Mouse (Mus musculus) thymus, postnatal 25 days (tissue): Measurements from ENCODE around the gene Batf2.
"Not testable (repeated sequence)": the region's sequence is repeated elsewhere in the genome, so short reads cannot be mapped to it uniquely, and the experiment has no call there.

ENCODE experiments used
- DNase-seq: peaks from one replicate; pipeline ENCODE4 v3.0.0; 2022

Gene Batf2

DNA sequence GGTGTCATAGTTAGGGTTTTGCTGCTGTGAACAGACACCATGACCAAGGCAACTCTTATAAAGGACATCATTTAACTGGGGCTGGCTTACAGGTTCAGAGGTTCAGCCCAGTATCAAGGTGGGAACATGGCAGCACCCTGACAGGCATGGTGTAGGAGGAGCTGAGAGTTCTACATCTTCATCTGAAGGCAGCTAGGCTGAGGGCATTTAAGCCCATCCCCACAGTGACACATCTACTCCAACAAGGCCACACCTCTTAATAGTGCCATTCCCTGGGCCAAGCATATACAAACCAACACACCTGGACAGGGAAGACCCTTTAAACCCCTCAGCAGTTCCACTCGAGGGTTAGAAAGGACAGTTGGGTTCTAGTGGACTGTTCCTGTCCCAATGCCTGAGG, 7.6 kb upstream of the Batf2 start:
- not testable (repeated sequence) for DNase-seq

DNA sequence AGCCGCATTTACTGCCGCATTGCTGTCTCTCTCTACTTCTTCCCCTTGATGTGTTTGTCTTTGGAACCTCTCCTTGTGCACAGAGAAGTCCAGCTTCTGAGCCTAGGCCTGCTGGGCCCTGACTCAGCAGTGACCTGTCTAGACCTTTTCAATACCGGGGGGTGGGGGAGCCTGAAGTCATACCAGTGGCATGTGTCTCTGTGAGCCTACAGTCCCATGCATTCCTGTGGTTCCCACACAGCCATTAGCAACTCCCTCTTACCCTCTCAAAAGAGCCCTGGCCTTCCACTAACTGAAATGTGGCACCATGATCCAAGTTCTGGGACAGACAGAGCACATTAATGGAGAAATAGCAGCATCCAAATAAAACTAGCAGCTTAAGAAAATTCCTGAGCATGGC, 4.4 kb upstream of the Batf2 start:
- DNase-seq, result no peak

DNA sequence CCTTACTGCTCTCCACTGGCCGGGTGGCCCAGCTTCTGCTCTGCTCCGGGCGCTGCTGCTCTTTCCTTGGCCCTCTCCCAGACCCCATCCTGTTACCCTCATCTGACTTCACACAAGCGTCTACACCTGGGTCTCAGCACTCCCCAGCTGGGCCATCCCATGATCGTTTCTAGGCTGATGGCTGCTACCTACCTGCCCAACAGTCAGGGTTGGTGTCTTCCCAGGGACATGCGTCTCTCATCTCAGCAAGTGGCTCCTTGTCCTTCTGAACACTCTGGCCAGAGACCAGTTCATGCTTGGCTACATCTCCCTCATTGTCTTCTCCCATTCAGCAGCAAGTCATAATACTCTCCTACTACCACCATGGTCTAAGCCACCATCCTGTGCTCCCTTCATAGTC, 1.1 kb upstream of the Batf2 start:
- no peak for DNase-seq

DNA sequence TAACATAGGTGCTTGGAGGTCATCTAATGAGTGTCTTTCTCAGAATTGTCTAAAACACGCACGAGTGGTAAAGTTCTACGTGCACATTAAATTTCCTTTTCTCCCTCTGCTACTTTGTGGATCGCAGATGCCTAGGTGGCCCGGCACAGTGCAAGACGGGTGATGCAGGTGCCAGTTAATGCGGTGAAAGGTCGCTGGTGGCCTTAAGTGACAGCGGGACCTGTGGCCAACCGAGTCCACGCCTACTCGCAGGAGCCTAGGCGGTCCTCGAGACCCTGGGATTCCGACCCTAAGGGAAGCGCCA, 457 bp upstream of the Batf2 start:
- DNase-seq, result no peak

DNA sequence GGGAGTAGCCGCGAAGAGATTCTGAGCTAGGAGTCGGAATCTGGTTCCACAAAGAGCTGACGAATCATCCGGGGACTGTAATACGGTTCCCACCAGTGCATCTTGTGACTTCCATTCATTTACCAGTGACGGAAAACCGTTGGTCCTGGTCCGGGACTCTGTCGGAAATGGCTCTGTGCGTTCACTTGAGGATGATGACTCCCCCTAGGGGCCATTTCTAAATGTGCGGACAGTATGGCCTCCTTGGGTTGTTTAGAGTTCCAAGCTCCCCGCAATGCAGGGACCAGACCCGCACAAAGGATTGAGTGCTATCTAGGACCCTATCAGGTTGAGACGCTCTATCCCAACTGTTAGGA, 589 bp downstream of the Batf2 start, which contains the start of gene Arl2:
Arl2 (minus strand) TSS at position 155 of the 356 bp plus-strand sequence.
- peak; percentile 82 for DNase-seq

DNA sequence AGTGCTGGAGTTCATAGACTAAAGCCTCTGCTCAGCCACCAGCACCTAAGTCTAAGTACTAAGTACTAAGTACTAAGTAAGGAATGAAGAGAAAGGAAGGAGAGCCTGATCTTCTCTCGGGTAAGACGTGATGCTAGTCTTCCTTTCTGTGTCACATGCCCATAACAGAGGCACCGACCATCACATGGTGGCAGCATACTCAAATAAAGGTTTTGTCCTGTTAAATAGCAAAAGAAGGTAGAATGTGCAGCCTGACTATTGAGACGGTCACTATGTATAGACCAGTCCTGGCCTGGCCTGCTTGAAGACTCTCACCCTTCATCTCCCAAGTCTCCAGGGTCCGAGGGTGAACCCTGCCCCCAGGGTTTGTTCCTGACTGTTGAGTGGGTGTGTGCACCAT, 4.1 kb downstream of the Batf2 start:
- no peak for DNase-seq

DNA sequence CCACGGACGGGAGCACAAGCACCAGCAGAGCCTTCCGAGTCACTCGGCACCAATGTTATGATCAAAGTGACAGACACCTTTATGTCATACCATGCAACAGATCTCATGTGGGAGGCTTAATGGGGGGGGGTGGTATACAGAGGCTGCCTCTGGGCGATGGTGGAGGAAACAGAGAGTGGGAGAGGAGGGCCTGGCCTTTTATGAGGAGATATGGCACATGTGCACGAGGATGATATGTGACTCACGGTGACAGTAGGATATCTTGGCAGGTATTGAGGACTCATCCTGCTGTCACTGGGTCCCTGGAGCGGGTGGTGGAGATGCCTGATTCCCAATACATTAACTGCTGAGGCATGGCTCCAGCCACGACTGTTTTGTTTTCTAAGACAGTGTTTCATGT, 14.4 kb downstream of the Batf2 start:
- no peak for DNase-seq

DNA sequence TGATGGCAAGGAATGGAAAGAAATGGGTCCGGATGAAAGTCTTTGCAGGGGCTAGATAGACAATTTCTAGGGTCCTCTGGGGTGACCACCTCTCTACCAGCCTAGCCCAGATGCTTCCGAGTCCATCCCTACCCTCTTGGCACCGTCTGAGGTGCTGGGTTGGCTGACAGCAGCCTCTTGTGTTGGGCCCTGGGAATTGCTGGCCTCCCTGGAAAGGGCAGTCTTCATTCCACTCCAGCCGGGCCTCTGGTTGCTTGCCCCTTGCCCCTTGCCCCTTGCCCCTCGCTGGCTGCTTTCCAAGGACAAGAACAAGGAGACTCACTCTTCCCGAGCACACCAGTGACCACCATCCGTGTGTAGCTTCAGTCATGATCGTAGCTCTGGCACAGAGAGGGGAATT, 15.6 kb downstream of the Batf2 start:
- no peak for DNase-seq

DNA sequence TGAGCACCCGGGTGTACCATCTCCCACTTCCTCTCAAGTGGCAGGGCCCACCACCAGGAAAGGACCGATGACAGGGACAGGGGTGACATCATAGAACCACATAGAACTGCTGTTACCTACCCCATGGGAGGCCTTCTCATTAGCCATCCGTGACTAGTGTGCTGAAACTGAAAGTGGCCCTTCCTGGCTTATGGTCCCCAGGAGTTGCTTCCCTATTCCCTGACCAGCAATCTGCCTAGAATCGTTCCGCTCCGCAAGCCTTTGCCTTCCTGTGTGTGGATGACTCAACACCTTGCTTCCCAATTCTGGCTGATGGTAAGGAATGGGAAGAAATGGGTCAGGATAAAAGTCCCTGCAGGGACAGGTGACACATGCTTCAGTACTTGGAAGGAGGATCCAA, 16.4 kb downstream of the Batf2 start:
- DNase-seq, result no peak

DNA sequence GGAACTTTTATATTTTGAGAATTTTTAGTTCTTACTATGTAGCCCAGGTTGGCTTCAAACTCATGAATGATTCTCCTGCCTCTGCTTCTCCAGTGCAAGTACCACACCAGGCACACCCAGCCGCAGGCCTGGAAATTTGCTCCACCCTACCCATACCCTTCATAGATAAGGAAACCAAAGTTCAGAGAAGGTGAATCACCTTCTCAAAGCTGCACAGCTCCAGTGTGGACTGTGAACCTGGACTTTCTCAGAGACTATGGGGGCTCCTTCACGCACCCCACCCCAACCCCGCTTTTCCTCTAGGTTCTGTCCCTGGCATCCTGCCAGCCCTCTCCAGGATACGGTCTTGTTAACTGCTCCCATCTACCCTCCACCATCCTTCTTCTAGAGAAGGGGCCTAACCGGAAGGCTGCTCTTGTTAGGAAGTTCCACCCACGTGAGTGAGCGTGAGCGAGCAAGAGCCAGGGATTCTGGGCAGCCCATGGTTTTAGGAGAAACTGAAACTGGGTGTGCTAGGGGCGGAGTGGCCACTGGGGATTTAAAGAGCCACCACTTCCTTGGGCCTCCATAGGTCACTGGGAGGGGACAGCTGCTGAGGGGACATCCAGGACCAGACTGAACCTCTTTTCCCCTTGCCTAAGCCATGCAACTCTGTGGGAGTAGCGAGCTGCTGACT, 23.2 kb downstream of the Batf2 start:
- DNase-seq, result no peak

DNA sequence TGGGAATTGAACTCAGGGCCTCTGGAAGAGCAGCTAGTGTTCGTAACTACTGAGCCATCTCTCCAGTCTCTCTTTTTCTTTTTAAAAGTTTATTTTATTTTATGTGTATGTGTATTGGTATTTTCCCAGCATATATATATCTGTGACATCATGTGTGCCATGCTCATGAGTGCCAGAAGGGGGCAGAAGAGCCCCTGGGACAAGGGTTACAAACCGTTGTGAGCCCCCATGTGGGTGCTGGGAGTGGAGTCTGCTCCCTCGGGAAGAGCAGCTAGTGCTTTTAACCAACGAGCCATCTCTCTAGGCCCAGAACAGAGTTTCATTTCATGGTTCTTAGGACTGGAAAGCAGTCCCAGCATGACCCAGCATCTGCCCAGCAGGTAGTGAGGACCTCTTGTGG, 26.0 kb downstream of the Batf2 start:
- DNase-seq, result no peak

DNA sequence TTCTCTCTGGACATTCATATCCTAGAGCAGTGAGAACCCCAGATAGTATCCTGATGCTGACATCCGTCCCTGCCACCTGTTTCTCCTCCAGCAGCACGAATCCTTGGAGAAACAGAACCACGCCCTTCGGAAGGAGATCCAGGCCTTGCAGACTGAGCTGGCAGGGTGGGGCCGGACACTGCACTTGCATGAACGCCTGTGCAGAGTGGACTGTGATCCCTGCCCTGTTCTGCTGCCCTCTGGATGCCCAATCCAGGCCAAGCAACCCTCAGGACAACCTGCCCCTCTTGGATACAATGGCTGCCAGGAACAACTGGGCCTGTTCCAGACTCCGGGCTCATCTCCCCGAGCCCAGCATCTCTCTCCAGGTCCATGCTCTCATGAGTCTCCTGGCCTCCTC, 30.4 kb downstream of the Batf2 start:
- no peak for DNase-seq

DNA sequence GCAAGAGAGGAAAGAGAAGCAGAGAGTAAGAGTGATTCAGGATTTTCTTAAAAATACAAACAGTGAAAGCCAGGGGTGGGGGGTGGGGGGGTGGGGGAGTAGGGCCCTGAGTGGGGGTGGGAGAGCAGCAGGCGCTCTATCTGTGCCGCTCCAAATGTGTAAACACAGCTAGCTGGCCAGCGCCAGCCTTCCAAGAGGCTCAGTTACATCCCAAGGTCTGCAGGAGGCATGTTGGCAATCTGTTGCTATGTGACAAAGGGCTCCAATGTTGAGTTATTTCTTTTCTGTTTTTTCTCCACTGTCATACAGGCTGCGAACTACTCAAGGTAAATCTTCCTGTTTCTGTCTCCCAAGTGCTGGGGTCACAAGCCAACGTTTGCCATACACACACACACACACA, 34.0 kb downstream of the Batf2 start:
- DNase-seq, result no peak

DNA sequence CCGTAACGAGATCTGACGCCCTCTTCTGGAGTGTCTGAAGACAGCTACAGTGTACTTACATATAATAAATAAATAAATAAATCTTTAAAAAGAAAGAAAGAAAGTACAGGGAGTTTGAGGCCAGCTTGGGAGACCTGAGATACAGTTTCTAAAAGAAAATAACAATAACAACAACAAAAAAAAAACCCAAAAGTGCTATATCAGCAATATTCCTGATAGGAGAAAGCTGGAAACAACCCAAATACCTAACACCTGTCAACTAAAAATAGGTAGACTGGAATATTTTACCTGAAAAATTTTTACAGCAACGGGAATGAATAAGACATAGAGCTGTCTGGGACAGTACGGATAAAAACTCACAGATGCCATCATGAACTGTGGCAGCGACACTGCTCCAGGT, 38.0 kb downstream of the Batf2 start:
- DNase-seq, result no peak

DNA sequence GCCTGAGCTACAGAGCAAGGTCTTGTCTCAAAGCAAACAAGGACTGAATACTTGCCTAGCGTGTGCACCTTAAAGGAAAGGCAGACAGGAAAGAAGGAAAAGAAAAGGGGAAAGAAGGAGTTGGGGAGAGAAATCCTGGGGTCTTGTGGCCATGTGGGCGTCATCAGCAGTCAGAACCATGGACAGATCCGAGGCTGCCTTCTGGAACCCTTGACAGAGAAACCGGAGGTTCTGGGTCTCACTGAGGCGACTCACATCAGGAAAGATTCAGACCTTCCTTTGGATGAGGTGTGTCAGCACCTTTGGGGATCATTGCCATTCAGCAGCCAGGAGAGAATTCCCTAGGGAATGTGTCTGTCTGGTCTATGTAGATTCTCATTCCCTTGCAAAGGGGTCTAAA, 40.8 kb downstream of the Batf2 start:
- no peak for DNase-seq

DNA sequence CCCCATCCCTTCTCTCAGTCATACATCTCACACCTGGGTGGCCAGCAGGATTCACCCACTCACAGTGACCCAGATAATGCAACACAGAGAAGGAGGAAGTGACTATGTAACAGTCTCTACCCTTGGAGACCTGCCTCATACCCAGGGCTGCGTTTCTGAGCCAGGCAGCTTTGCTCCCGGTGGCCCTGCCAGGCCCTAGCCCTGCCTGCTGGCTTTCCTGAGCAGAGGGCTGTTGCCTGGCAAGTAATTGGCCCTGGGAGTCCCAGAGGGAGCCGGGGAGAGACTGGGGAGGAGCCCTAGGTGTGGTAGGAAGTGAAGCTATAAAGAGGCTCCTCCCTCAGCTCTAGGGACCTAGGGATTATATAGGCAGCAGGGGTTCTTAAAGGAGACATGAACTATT, 41.8 kb downstream of the Batf2 start:
- no peak for DNase-seq

DNA sequence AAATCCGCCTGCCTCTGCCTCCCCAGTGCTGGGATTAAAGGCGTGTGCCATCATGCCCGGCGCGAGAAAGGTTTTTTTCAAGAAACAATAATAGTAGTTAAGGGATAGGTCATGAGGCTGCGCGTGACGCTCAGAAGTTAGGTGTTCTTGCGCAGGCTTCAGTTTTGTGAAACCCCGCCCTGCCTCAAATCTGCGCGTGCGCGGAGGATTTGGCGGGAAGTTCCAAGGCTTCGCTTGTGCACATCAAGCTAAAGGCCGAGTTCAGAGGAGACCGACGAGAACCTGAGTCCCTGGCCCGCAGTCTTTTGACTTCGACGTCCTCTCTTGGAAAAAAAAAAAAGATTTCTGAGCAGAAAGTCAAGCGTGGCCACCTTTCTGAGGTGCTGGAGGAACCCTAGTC, 43.3 kb downstream of the Batf2 start, which contains the start of gene Majin:
Majin (plus strand) TSS at position 258 of the 400 bp plus-strand sequence.
- DNase-seq, result no peak

DNA sequence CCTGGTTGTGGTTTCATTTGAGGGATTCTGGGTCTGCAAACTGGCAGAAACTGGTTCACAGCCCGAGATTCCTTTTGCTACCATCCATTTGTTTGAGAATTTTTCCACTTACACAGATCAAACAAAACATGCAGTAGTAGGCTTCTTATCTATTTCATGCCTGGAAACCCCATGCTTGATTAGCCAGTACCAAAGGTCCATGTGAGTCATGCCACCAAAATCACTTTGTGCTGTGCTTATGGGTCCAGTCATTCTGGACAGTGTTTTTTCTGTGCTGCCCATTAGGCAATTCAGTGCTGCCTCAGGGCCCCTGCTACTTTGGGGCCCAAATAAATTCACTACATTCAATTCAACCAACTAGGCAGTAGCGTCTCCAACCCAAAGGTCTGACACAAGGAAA, 63.5 kb downstream of the Batf2 start:
- no peak for DNase-seq

DNA sequence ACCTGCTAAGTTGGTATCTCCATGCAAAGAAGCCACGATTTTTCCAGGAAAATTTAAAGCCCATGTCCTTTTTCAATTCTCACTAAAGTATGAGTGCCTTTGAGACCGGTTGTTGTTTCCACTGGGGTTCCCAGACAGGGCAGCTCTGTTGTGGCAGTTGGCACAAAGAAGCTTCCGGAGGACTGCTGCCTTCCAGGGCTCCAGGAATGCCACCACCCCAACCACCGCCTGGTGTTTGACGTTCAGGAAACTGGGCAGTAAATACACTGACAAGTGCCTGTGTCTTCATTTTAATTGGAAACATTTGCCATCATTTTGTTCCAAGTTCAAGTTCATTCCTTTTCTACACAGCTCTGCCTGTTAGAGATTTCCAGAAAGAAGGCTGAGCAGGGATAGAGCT, 65.9 kb downstream of the Batf2 start:
- no peak for DNase-seq

DNA sequence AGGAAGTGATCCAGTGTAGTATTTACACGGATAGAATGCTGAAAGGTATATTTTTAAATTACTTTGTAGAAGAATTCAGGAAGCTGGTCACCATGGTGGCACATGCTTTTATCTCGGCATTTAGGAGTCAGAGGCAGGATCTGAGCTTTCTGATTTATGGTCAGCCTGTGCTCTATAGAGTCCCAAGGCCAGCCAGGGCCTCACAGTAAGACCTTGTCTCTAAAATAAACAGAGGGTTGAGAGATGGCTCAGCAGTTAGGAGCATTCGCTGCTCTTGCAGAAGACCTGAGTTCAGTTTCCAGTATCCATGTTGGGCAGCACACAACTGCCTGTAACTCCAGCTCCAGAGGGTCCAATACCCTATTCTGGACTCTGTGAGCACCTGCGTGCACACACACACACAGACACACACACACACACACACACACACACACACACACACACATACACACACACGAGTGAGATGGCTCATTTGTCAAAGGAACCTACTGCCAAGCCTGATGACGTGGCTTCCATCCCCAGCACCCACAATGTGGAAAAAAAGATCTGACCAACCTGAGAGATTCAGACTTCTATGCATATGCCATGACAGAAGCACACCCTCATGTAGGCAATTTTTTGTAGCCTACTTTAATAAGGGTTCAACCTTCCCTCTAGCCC, 75.4 kb downstream of the Batf2 start:
- DNase-seq, result no peak

DNA sequence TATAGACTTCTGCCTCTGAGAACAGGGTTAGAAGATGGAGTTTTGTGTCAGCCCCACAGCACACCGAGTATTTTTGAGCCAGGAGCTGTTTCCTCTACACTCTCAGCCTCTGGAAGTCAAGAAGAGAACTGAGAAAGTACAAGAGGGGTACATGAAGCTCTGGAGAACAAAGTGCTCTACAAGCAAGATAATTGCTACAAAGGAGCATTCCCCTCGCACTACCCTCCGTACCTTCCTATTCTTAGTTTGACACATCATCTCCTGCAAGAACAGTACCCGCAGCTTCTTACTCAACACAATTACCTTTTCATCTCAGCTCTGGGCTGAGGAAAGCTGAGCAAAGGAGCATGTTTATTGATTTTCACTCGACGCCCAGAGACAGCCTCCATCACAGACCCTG, 77.8 kb downstream of the Batf2 start:
- DNase-seq, result no peak
